Mouse (Mus musculus) heart, postnatal 0 days (tissue): ENCODE data around the gene Syngr3. TPM values are rescaled to one million over a fixed set of nuclear protein-coding genes. Genes with fewer than 3 reads are reported as not detected.

Experiments used
- ATAC-seq: fragments of 200-750 bp; cut with Nextera tagmentation; 2 replicates; pipeline ENCODE4 v1.8.0; 2017; ENCODE audit warnings: low read depth, moderate number of reproducible peaks, moderate library complexity; ENCODE audit not compliant: insufficient read depth
- DNase-seq: peaks from one replicate; pipeline ENCODE4 v3.0.0-alpha.2; 2016; ENCODE audit warnings: low spot score
- H3K27ac ChIP-seq: fragments of 300-500 bp; sonication (generic); 2 replicates; pipeline ENCODE4 v1.5.1; 2014; ENCODE audit warnings: low read depth, mild to moderate bottlenecking
- H3K27me3 ChIP-seq: fragments of 300-500 bp; sonication (generic); 2 replicates; pipeline ENCODE4 v1.6.1; 2014; ENCODE audit warnings: low read length, mixed read lengths; ENCODE audit not compliant: control insufficient read depth, insufficient read depth
- H3K36me3 ChIP-seq: fragments of 300-500 bp; sonication (generic); replicated peaks from 2 replicates; pipeline ENCODE4 v1.6.1; 2014; ENCODE audit warnings: low read length, mixed read lengths; ENCODE audit not compliant: control insufficient read depth, insufficient read depth
- H3K4me1 ChIP-seq: fragments of 300-500 bp; sonication (generic); 2 replicates; pipeline ENCODE4 v1.6.1; 2014; ENCODE audit warnings: antibody characterized with exemption; ENCODE audit not compliant: control insufficient read depth, insufficient read depth
- H3K4me2 ChIP-seq: fragments of 300-500 bp; sonication (generic); 2 replicates; pipeline ENCODE4 v1.6.1; 2014; ENCODE audit warnings: low read depth, mild to moderate bottlenecking, low read length, moderate library complexity
- H3K4me3 ChIP-seq: fragments of 300-500 bp; sonication (generic); 2 replicates; pipeline ENCODE4 v1.5.1; 2014; ENCODE audit warnings: low read depth, low read length
- H3K9ac ChIP-seq: fragments of 300-500 bp; sonication (generic); replicated peaks from 2 replicates; pipeline ENCODE4 v1.6.1; 2014; ENCODE audit warnings: low read depth, low read length, mixed read lengths
- H3K9me3 ChIP-seq: fragments of 300-500 bp; sonication (generic); replicated peaks from 2 replicates; pipeline ENCODE4 v1.6.1; 2016; ENCODE audit warnings: low read length; ENCODE audit not compliant: control insufficient read depth
- CTCF ChIP-seq: IDR thresholded peaks from 2 replicates; pipeline ENCODE4 v1.5.1; 2016; ENCODE audit warnings: antibody characterized with exemption, control low read depth, low read depth
- EP300 ChIP-seq: IDR thresholded peaks from 2 replicates; pipeline ENCODE4 v1.6.1; 2016; ENCODE audit warnings: antibody characterized with exemption, low read depth
- WGBS: fragments of 180-500 bp; shearing (Covaris S2); extraction: QIAGEN DNeasy Blood & Tissue Kit; methylation state at CpG from one replicate; pipeline ENCODE4 v1.1.7; 2014; 5-methylcytosine and 5-hydroxymethylcytosine counted together
- polyA plus RNA-seq: library from polyadenylated mRNA; unstranded; fragments of >200 nt; fragmentation: Nextera tagmentation; extraction: Ambion mirVana; gene quantifications from 2 replicates; pipeline ENCODE4 v1.2.1, GENCODE M21; 2015
- total RNA-seq: library from RNA; depleted of rRNA; stranded (reverse); fragments of >200 nt; gene quantifications from 2 replicates; pipeline ENCODE4 v1.2.3, GENCODE M21; 2014; ENCODE audit warnings: low replicate concordance

The Syngr3 gene
- total and polyA plus RNA-seq, 2 experiments from 2014 or later = 0.16 TPM; not detected in 1

DNA sequence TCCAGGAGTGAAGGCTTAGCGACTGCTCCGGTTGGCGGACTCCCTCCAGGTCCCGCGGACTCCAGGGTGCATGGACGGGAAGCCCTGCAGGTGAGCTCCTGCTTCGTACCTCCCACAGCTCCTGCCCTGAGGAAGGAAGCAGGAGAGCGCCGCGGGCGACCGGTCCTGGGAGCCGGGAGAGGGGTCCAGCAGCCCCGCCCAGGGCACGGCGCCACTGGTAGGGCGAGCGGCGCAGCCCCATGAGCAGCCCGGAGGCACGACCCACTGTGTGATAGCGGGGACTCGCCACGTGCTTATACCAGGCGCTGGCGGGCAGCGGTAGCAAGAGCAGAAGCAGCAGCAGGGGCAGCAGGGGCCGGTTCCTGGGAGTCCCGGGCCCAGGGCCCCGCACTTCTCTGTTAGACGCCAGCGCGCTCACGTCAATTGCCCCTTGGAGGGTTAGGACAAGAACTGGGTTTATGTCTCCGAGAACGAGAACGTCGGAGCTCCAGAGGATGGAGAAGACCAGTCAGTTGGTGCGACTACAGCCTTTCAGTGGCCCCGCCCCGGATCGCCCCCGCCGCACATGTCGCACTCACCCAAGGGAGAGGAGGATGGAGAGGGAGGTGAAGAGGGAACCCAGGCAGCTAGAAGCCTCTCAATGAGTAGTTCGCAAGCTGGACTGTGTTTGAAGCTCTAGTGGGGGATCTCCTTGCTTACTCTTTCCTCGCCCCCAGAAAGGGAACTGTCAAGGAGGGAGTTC is 31.6 kb downstream of the Syngr3 start, which contains the start of gene Npw:
Gene Npw (minus strand): TSS at position 441 of the 742 bp plus-strand sequence.
- peak; percentile 42 for ATAC-seq
- peak within 1 kb of the TSS; percentile 35; the same call in 1 of the 2 replicates for H3K9ac ChIP-seq
- no peak within 1 kb of the TSS for H3K27ac ChIP-seq
- H3K4me1 ChIP-seq = peaks cover 7% of the 10 kb centered on the region; the same call in 1 of the 2 replicates
- peaks cover 43% of the 10 kb centered on the region for H3K27me3 ChIP-seq
- peak within 1 kb of the TSS; percentile 36 for H3K4me3 ChIP-seq
- no peaks in the 10 kb centered on the region for H3K9me3 ChIP-seq
- WGBS = 2% methylated on average over 47 of the region's 47 CpGs
- peak within 1 kb of the TSS; percentile 59 for H3K4me2 ChIP-seq
- no peak for DNase-seq
- TF ChIP-seq EP300 (no peak), CTCF (no peak)
- H3K36me3 ChIP-seq = no peaks in the 10 kb centered on the region

DNA sequence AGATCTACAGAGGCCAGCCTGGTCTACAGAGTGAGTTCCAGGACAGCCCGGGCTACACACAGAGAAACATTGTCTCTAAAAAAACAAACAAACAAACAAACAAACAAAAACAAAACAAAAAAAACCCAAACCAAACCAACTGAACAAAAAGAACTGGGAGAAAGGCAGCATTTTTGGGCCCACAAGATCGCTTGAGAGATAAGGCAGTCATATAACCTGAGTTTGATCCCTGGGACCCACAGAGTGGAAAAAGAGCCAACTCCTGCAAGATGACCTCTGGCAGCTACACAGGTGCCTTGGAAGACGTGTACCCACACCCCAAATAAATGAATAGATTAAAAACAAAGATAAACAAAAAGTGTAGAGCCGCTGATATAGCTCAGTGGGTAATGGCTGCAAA is 34.8 kb downstream of the Syngr3 start:
- H3K4me2 ChIP-seq = no peak overlapping the region
- ATAC-seq = no peak
- peaks cover 33% of the 10 kb centered on the region for H3K27me3 ChIP-seq

DNA sequence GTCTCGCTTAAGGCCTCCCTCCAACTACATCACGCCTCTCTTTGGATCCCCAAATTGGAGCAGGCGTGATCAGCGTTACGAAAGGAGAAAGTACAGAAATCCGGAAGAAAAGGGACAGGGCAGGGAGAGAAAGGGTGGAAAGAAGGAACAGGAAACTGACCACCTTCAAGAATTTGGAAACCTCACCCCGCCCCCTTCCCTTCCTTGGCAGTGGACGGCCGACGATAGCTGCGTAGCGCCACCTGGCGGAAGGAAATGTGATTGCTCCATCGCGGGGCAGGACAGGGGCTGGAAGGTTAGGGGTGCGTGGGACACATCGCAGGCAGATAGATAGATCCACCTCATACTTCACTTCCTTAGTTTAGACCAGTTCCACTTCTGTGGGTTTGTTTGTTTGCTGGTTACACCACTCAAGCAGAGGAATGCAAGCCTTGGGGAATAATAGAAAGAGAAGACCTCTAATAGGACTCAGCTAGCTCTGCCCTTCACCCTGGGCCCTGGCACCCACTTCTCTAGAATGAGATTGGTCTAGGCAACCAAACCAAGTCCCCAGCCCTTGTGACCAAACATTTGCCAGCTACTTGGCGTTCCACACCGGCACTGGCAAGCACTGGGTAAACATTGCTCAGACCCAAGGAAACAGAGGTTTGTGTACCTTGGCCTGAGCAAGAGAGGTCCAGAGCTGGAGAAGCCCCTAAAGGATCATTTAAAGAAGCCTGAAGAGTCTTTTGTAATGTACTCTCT is 35.6 kb downstream of the Syngr3 start:
- peaks cover 11% of the 10 kb centered on the region; the same call in 1 of the 2 replicates for H3K4me1 ChIP-seq
- 4% methylated on average over 19 of the region's 19 CpGs for WGBS
- peak overlapping the region; percentile 16; the same call in 1 of the 2 replicates for H3K4me3 ChIP-seq
- no peak overlapping the region for H3K9ac ChIP-seq
- no peaks in the 10 kb centered on the region for H3K36me3 ChIP-seq
- peak; percentile 45; the same call in 1 of the 2 replicates for ATAC-seq
- no peaks in the 10 kb centered on the region for H3K9me3 ChIP-seq
- H3K27ac ChIP-seq = no peak overlapping the region
- peak overlapping the region; percentile 52 for H3K4me2 ChIP-seq
- peak; percentile 80 for DNase-seq
- peaks cover 32% of the 10 kb centered on the region for H3K27me3 ChIP-seq
- TF ChIP-seq CTCF = peak; percentile 97
- no peak for TF ChIP-seq EP300

More for the DNA sequence above, 34.8 kb downstream of the Syngr3 start:
- DNase-seq = no peak
- no peak overlapping the region for H3K27ac ChIP-seq
- H3K9ac ChIP-seq = no peak overlapping the region
- no peaks in the 10 kb centered on the region for H3K36me3 ChIP-seq
- H3K4me1 ChIP-seq = peaks cover 11% of the 10 kb centered on the region; the same call in 1 of the 2 replicates
- 72% methylated on average over 4 of the region's 4 CpGs for WGBS
- TF ChIP-seq CTCF (no peak), EP300 (no peak)
- no peak overlapping the region for H3K4me3 ChIP-seq
- H3K9me3 ChIP-seq = no peaks in the 10 kb centered on the region

DNA sequence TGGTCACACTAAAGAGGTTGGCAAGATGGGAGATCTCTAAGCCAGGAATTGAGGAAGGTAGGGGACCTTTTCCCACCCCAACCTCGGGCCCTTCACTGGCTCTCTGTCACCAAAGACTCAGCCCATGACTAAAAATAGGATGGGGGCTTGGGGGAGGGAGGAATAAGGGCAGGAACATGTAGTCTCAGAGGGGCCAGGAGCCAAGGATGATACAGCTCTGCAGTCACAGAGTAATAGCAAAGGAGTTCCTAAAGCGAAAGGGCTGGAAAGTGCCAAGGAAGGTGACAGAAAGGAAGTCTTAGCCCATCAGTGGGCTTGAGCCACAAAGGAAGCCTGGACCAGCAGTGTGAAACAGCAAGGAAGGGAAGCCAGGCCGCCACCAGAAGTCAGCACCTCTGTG is 37.9 kb downstream of the Syngr3 start:
- Histone ChIP-seq H3K36me3 (no peaks in the 10 kb centered on the region), H3K4me2 (no peak overlapping the region), H3K9me3 (no peaks in the 10 kb centered on the region), H3K27me3 (peaks cover 15% of the 10 kb centered on the region), H3K4me1 (peaks cover 4% of the 10 kb centered on the region; the same call in 1 of the 2 replicates), H3K4me3 (no peak overlapping the region), H3K9ac (no peak overlapping the region), H3K27ac (no peak overlapping the region)
- TF ChIP-seq CTCF (no peak), EP300 (no peak)
- DNase-seq (no peak), ATAC-seq (no peak)
- 40% methylated on average over 3 of the region's 3 CpGs for WGBS

DNA sequence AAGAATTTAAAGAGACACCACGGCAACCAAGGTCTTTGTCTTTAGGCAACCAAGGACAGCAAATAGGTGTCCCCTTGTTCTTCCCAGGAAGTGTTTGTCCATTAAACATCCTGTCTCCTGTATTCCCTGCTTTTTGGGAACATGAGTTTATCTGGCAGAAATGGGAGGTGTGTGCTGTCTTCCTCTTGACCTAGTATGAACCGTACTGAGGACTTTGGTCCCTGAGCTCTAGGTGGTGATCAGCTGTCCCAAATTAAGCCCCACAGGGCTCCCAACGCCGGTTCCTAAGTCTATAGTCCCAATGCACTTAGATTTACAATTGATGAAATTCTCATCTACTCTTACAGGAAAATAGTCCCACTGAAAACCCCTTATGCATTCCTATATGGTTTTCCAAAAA is 39.0 kb downstream of the Syngr3 start:
- DNase-seq (no peak), ATAC-seq (no peak)
- no peak for TF ChIP-seq EP300
- no peak for TF ChIP-seq CTCF
- 78% methylated on average over 4 of the region's 4 CpGs for WGBS
- Histone ChIP-seq H3K27ac (no peak overlapping the region), H3K4me3 (peak overlapping the region; percentile 81; the same call in 1 of the 2 replicates), H3K36me3 (no peaks in the 10 kb centered on the region), H3K27me3 (peaks cover 7% of the 10 kb centered on the region; the same call in 1 of the 2 replicates), H3K4me2 (peak overlapping the region; percentile 97), H3K4me1 (peaks cover 4% of the 10 kb centered on the region; the same call in 1 of the 2 replicates), H3K9ac (no peak overlapping the region), H3K9me3 (no peaks in the 10 kb centered on the region)
